Mouse (Mus musculus) macrophage (primary cell): ENCODE measurements around the gene Fzd7. TPM values are rescaled to one million over a fixed set of nuclear protein-coding genes. Genes with fewer than 3 reads are reported as not detected.

Experiments
- polyA plus RNA-seq: library from polyadenylated mRNA; stranded (reverse); fragments of 250-400 nt; gene quantifications from 3 replicates; pipeline ENCODE4 v1.2.4, GENCODE M21; 2018; ENCODE audit warnings: inconsistent platforms

Gene Fzd7
- polyA plus RNA-seq, 1 experiment from 2014 or later, result 14.8 TPM

Other genes starting within 250 kb of the Fzd7 start
- gene Als2, start 245.2 kb upstream of the Fzd7 start, polyA plus RNA-seq, result 10.9 to 14.3 TPM (median 12.3 TPM) in 3 replicates
- gene Cdk15, start 225.5 kb upstream of the Fzd7 start, polyA plus RNA-seq, result 3.5 to 7.0 TPM (median 5.2 TPM) in 3 replicates
- not detected in 3 replicates for gene Gm973, start 33.8 kb downstream of the Fzd7 start, polyA plus RNA-seq
- gene Sumo1, start 188.4 kb downstream of the Fzd7 start, polyA plus RNA-seq, result 118 to 152 TPM (median 148 TPM) in 3 replicates
- gene Nop58, start 202.5 kb downstream of the Fzd7 start, polyA plus RNA-seq, result 23.5 to 158 TPM (median 131 TPM) in 3 replicates